In genomic region chr13:43863581-43864100, GRCm38 (mm10) we compare ENCODE assay signal across 9 mouse cellular contexts.
DNase-seq lines count a peak whose midpoint lies in the region; ATAC-seq and TF ChIP-seq lines count a peak whose summit lies in the region.
"Had no signal": no experiment of that assay in that cellular context is flagged by ENCODE, and none has a peak within 500 bp of the region (broad histone marks: within the 10 kb centered on the region; RNA-seq: fewer than 3 reads in every experiment).

No protein-coding gene starts in this region.

- WGBS in forebrain, embryonic 12.5 days: 71% methylated on average over 7 of the region's 7 CpGs
- 79% methylated on average over 7 of the region's 7 CpGs for WGBS in forebrain, embryonic 13.5 days
- 67% methylated on average over 7 of the region's 7 CpGs for WGBS in liver, embryonic 13.5 days (ENCODE audit: insufficient replicate concordance)
- WGBS in liver, postnatal 0 days (ENCODE audit: insufficient replicate concordance): 75% methylated on average over 7 of the region's 7 CpGs
- 73% methylated on average over 7 of the region's 7 CpGs for WGBS in midbrain, embryonic 16.5 days

- no peak overlapping the region for H3K27ac ChIP-seq in forebrain, embryonic 12.5 days
- no peak overlapping the region for H3K27ac ChIP-seq in forebrain, embryonic 13.5 days
- no peak overlapping the region for H3K27ac ChIP-seq in liver, embryonic 13.5 days
- H3K27ac ChIP-seq in liver, postnatal 0 days (ENCODE audit: low read depth): no peak overlapping the region
- H3K27ac ChIP-seq in midbrain, embryonic 16.5 days (ENCODE audit: low read length): no peak overlapping the region

- no peak overlapping the region for H3K4me3 ChIP-seq in forebrain, embryonic 12.5 days (replicated peaks)
- no peak overlapping the region for H3K4me3 ChIP-seq in forebrain, embryonic 13.5 days
- H3K4me3 ChIP-seq in liver, embryonic 13.5 days (replicated peaks): no peak overlapping the region
- H3K4me3 ChIP-seq in liver, postnatal 0 days (ENCODE audit: low read depth, low read length): no peak overlapping the region
- peak overlapping the region; percentile 37; the same call in 1 of the 2 replicates for H3K4me3 ChIP-seq in midbrain, embryonic 16.5 days (ENCODE audit: low read depth, low read length)

- no peak for TF ChIP-seq EP300 in liver, postnatal 0 days (IDR thresholded peaks at IDR 0.05; ENCODE audit: low read depth)

- no peaks in the 10 kb centered on the region for H3K36me3 ChIP-seq in forebrain, embryonic 12.5 days (replicated peaks)
- no peaks in the 10 kb centered on the region for H3K36me3 ChIP-seq in forebrain, embryonic 13.5 days (ENCODE audit: poor library complexity, severe bottlenecking)
- H3K36me3 ChIP-seq in liver, embryonic 13.5 days: no peaks in the 10 kb centered on the region
- no peaks in the 10 kb centered on the region for H3K36me3 ChIP-seq in liver, postnatal 0 days (replicated peaks; ENCODE audit: insufficient read depth, low read length)
- no peaks in the 10 kb centered on the region for H3K36me3 ChIP-seq in midbrain, embryonic 16.5 days (ENCODE audit: control insufficient read depth, insufficient read depth, low read length)
- H3K36me3 ChIP-seq: hindbrain, embryonic 15.5 days had no signal

- no peak for TF ChIP-seq CTCF in liver, postnatal 0 days (IDR thresholded peaks at IDR 0.05; ENCODE audit: low read depth)

- H3K4me1 ChIP-seq in forebrain, embryonic 12.5 days: peaks cover 21% of the 10 kb centered on the region
- peaks cover 16% of the 10 kb centered on the region for H3K4me1 ChIP-seq in forebrain, embryonic 13.5 days
- H3K4me1 ChIP-seq in liver, embryonic 13.5 days (replicated peaks): peaks cover 12% of the 10 kb centered on the region
- H3K4me1 ChIP-seq in liver, postnatal 0 days (ENCODE audit: insufficient read depth): peaks cover 9% of the 10 kb centered on the region
- H3K4me1 ChIP-seq in midbrain, embryonic 16.5 days (ENCODE audit: control insufficient read depth, insufficient read depth, low read length): peaks cover 8% of the 10 kb centered on the region

- ATAC-seq in forebrain, embryonic 12.5 days (ENCODE audit: low FRiP score): no peak
- no peak for ATAC-seq in forebrain, embryonic 13.5 days
- no peak for ATAC-seq in liver, embryonic 13.5 days (ENCODE audit: low read depth)
- ATAC-seq in liver, postnatal 0 days: no peak
- no peak for ATAC-seq in midbrain, embryonic 16.5 days

- no peak overlapping the region; the same call in 1 of the 2 replicates for H3K9ac ChIP-seq in forebrain, embryonic 12.5 days
- H3K9ac ChIP-seq in forebrain, embryonic 13.5 days: no peak overlapping the region
- no peak overlapping the region for H3K9ac ChIP-seq in liver, embryonic 13.5 days
- H3K9ac ChIP-seq in liver, postnatal 0 days (replicated peaks): no peak overlapping the region
- H3K9ac ChIP-seq in midbrain, embryonic 16.5 days (ENCODE audit: low read depth, low read length): no peak overlapping the region; the same call in 1 of the 2 replicates

- DNase-seq in liver, embryonic 13.5 days: no peak
- no peak for DNase-seq in liver, postnatal 0 days
- DNase-seq in kidney, adult 8-10 months: peak; percentile 17 to 30
- DNase-seq in spleen, postnatal 10 days (ENCODE audit: low spot score in 2 of 2): no peak
- no peak for DNase-seq in ovary, postnatal 36 days (ENCODE audit: low spot score)

- peaks cover 48% of the 10 kb centered on the region for H3K27me3 ChIP-seq in forebrain, embryonic 12.5 days
- peaks cover 42% of the 10 kb centered on the region for H3K27me3 ChIP-seq in forebrain, embryonic 13.5 days
- peaks cover 7% of the 10 kb centered on the region; the same call in 1 of the 2 replicates for H3K27me3 ChIP-seq in liver, embryonic 13.5 days
- H3K27me3 ChIP-seq in liver, postnatal 0 days (ENCODE audit: insufficient read depth, low read length): no peaks in the 10 kb centered on the region
- peaks cover 4% of the 10 kb centered on the region for H3K27me3 ChIP-seq in midbrain, embryonic 16.5 days (ENCODE audit: control insufficient read depth, insufficient read depth, low read depth, low read length)

- H3K4me2 ChIP-seq in forebrain, embryonic 12.5 days: 0 out of 2 replicates have a peak overlapping the region, but pooled peaks have one; percentile 62
- no peak overlapping the region for H3K4me2 ChIP-seq in forebrain, embryonic 13.5 days
- H3K4me2 ChIP-seq in liver, embryonic 13.5 days: peak overlapping the region; percentile 58; the same call in 1 of the 2 replicates
- no peak overlapping the region for H3K4me2 ChIP-seq in liver, postnatal 0 days (ENCODE audit: low read depth, low read length)
- H3K4me2 ChIP-seq in midbrain, embryonic 16.5 days (ENCODE audit: low read length): no peak overlapping the region; the same call in 1 of the 2 replicates

- no peaks in the 10 kb centered on the region for H3K9me3 ChIP-seq in forebrain, embryonic 12.5 days
- H3K9me3 ChIP-seq in forebrain, embryonic 13.5 days (replicated peaks): no peaks in the 10 kb centered on the region
- no peaks in the 10 kb centered on the region for H3K9me3 ChIP-seq in liver, embryonic 13.5 days (replicated peaks)
- H3K9me3 ChIP-seq in liver, postnatal 0 days (ENCODE audit: low read length): no peaks in the 10 kb centered on the region
- no peaks in the 10 kb centered on the region for H3K9me3 ChIP-seq in midbrain, embryonic 16.5 days (replicated peaks; ENCODE audit: control insufficient read depth, low read length, poor library complexity, severe bottlenecking)
- H3K9me3 ChIP-seq: hindbrain, embryonic 15.5 days had no signal

Comparison
In these comparisons a context has a peak if more than half of its experiments do, and no peak if none do; other contexts are left out.
1. H3K4me2 ChIP-seq: peak in forebrain, embryonic 12.5 days (single experiment) and liver, embryonic 13.5 days (single experiment); none in forebrain, embryonic 13.5 days (single experiment), liver, postnatal 0 days (single experiment) and midbrain, embryonic 16.5 days (single experiment).
2. DNase-seq: peak in kidney, adult 8-10 months (2 of 2); none in liver, embryonic 13.5 days (single experiment), liver, postnatal 0 days (single experiment), spleen, postnatal 10 days (0 of 2) and ovary, postnatal 36 days (single experiment).